Mouse (Mus musculus) B cell, adult (primary cell): Measurements from ENCODE around the gene Gm8453. TPM values are rescaled to one million over a fixed set of nuclear protein-coding genes. Genes with fewer than 3 reads are reported as not detected.

Experiments
- total RNA-seq: library from RNA; stranded (reverse); gene quantifications from 4 replicates; pipeline ENCODE4 v1.2.4, GENCODE M21; 2023; ENCODE audit not compliant: inconsistent age

The Gm8453 gene
- not detected in 4 replicates for total RNA-seq

DNA sequence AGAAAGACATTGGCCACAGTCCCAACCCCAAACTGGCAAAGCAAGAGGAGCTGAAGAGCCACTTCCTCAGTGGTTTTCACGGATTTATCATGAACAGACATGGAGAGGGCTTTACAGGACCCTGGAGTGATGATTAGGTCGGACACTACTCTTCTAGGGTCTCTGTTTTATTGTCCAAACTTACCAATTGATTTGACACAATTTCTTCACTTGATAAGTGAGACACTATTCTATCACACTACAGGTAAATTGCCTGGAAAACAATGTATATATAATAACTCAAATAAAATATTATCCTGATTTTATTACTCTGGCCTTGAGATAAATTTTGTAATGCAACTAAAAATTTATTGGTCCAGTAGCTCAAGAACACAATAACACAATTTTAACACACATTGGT lies at the start of gene Gm8453:
TSS of gene Gm8453 (minus strand) at position 101 of the 400 bp plus-strand sequence.

DNA sequence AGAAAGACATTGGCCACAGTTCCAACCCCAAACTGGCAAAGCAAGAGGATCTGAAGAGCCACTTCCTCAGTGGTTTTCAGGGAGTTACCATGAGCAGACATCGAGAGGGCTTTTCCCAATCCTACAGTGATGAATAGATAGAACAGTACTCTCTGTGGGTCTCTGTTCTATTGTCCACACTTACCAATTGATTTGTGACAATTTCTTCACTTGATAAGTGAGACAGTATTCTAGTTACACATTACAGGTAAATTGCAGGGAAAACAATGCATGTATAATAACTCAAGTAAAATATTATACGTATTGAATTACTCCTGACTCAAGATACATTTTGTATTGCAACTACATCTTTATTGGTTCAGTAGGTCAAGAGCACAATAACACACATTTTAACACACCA lies 28.1 kb downstream of the Gm8453 start, which contains the start of gene Gm8653:
TSS of gene Gm8653 (minus strand) at position 101 of the 400 bp plus-strand sequence.

DNA sequence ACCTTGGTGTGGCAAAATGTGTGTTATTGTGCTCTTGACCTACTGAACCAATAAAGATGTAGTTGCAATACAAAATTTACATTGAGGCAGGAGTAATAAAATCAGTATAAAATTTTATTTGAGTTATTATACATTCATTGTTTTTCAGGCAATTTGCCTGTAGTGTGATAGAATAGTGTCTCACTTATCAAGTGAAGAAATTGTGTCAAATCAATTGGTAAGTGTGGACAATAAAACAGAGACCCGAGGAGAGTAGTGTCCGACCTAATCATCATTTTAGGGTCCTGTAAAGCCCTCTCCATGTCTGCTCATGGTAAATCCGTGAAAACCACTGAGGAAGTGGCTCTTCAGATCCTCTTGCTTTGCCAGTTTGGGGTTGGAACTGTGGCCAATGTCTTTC lies 40.2 kb downstream of the Gm8453 start, which contains the start of gene Vmn1r143:
TSS of gene Vmn1r143 (plus strand) at position 301 of the 400 bp plus-strand sequence.

Other genes with a start within 250 kb of the Gm8453 start
- not detected in 4 replicates for gene Vmn1r137, start 234.9 kb downstream of the Gm8453 start, total RNA-seq
- not detected in 4 replicates for gene Vmn1r138, start 200.6 kb downstream of the Gm8453 start, total RNA-seq
- gene Gm6176, start 173.2 kb downstream of the Gm8453 start, total RNA-seq, result not detected in 4 replicates
- gene Vmn1r139, start 160.4 kb downstream of the Gm8453 start, total RNA-seq, result not detected in 4 replicates
- not detected in 4 replicates for gene Gm16451, start 111.2 kb downstream of the Gm8453 start, total RNA-seq
- not detected in 4 replicates for gene Gm10666, start 94.7 kb downstream of the Gm8453 start, total RNA-seq
- gene Vmn1r142, start 65.4 kb downstream of the Gm8453 start, total RNA-seq, result not detected in 4 replicates
- not detected in 4 replicates for gene Vmn1r143, start 40.1 kb downstream of the Gm8453 start, total RNA-seq
- gene Gm8653, start 28.2 kb downstream of the Gm8453 start, total RNA-seq, result not detected in 4 replicates
- gene Gm4187, start 100.2 kb upstream of the Gm8453 start, total RNA-seq, result not detected in 4 replicates
- gene Gm8660, start 141.6 kb upstream of the Gm8453 start, total RNA-seq, result not detected in 4 replicates
- gene Vmn1r148, start 184.1 kb upstream of the Gm8453 start, total RNA-seq, result not detected in 4 replicates
- not detected in 4 replicates for gene Vmn1r149, start 208.7 kb upstream of the Gm8453 start, total RNA-seq
- gene Gm10665, start 234.6 kb upstream of the Gm8453 start, total RNA-seq, result not detected in 4 replicates